Mouse (Mus musculus) thymus, postnatal 25 days (tissue): ENCODE measurements around the gene Aif1l.
"Not testable (repeated sequence)": the region's sequence is repeated elsewhere in the genome, so short reads cannot be mapped to it uniquely, and the experiment has no call there.

Experiments used
- DNase-seq: peaks from one replicate; pipeline ENCODE4 v3.0.0; 2022

The Aif1l gene

DNA sequence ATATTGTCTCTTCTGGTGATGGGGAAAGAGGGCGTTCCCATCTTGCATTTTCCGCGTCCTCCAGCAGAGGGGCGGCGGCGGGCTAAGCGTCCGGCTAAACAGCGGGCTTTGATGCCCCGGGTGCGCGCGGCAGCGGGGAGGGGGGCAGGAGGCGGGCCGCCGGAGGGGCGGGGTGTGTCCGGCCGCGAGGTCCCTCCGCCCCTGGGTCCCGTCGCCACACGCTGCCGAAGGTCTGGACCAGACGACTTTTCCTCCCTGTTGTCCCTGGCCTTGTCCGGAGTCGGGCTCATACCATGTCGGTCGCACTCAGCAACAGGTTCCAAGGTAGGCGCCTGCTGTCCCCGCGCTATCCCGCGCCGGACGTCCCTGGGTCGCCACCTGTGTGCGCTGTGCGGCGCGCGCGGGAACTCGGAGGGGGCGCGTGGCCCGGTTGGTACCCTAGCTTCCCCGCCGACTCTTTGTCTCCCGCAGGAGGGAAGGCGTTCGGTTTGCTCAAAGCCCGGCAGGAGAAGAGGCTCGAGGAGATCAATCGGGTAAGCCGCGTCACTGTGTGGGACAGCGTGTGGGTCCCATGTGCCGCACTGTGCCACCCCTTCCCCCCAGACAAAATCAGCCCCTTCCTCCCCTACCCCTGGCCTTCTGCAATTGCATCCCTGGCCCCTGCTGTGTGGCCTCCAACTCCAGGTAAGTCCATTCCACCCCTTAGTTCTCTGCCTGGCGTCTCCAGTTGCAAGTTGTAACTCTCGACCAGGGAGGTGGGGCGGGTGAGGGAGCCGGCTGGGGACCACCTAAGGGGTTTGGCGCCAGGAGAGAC lies at the start of gene Aif1l:
TSS of gene Aif1l (plus strand) at position 82 of the 814 bp plus-strand sequence.
- DNase-seq, result peak; percentile 44

DNA sequence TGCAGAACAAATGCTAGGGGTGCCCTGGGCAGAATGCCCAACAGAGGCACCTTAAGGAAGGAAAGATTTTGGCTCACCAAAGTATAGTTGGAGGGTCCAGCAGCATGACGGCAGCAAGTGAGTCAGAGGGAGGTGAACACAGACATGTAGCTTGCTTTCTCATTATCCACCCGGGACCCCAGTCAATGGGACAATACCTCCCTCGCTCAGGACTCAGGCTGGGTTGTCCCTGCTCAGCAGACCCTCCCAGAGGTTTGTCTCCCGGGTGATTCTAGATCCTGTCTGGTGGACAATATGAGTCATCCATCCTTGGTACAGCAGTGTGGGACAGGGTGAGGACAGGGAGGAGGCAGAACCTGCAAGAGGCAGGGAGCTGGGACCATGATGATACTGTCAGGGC lies 49.0 kb upstream of the Aif1l start:
- no peak for DNase-seq

DNA sequence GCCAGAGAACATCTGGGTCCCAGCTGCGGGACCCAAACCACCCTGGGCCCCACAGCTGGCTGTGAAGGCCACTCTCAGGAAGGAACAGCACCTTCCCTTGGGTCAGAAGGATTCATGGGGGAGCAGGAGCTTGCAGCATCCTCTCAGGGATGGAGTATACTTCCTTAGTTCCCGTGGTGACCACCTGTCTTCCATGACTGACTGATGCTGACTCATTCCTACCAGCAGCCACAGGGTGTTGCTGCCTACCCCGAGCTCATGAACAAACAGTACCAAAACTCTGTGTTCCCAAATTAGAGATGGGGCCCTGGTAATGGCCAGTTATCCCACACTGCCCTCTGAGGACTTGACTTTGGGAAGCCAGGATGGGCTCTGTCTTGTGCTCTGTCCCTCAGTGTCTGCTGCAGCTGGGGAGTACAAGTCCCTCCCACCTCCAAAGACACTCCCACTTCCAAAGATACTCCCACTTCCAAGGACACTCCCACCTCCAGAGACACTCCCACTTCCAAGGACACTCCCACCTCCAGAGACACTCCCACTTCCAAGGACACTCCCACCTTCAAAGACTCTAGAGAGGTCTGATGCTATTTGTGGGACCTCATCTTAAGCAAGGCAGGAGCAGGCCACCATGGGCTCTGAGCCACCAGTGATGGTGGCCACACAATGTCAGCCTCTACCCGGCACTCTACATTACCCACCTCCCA lies 48.1 kb upstream of the Aif1l start:
- DNase-seq, result no peak

DNA sequence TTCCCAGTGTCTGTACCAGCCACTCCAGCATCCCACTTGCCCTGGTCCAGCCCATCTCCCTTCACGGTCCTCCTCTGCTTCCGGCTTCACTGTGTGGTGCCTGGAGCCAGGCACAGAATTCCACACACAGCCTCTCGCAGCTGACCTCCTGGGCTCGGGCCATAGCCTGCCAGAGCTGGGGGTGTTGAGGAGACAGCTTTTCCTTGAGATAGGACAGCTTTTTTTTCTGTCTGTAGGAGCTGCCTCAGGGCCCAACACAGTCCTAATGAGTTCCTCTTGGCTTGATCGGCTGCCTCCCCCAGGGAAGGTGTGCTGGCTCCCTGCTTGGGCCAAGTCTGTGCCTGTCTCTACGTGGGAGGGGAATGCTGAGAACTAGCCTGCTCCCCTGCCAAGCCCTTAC lies 45.9 kb upstream of the Aif1l start:
- no peak for DNase-seq

DNA sequence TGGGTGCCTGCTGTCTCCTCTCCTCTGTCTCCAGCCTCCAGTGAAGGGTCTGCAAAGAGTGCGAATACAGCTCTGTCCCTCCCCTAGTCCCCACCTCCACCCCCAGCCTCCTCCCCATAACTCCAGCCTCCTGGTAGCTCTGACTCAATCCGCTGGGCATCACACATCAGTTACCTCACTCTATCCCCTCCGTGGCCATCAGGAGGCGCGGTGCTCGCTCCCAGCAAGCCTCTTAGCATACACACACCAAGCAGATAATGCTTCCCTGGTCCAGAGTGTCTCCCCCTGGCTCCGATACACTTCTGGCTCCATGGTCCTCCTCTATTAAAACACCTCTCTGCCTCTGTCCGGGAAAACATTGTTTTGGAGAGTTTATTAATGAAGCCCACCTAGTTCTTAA lies 45.3 kb upstream of the Aif1l start:
- no peak for DNase-seq

DNA sequence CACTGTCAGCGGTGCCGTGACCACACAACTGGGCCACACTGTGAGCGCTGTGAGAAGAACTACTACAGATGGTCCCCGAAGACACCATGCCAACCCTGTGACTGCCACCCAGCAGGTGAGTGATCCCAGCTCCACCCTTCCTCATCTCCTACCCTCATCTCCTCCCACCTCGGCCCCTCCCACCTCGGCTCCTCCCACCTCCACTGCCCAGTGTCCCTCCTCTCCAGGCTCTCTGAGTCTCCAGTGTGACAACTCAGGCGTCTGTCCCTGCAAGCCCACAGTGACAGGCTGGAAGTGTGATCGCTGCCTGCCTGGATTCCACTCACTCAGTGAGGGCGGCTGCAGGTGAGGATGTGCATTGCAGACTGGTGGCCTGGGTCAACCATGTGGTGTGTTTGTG lies 44.3 kb upstream of the Aif1l start:
- no peak for DNase-seq

DNA sequence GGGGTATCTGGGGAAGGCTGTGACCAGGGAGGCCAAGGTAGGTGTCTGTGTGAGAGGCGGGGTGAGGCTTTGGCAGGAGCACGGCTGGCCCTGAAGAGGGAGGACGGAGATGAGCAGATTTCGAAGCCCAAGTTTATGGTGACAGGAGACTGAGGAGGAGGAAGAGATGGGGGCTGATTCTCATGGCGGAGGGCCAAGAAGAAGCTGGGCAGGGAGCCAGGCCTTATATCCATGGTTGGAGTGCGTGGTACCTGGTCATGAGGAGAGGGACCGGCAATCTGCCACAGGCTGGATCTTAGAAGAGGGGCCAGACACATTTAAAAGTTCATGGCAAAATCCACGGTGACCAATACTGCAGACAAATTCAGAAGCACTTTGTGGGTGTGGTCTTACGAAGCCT lies 43.5 kb upstream of the Aif1l start:
- DNase-seq, result no peak

DNA sequence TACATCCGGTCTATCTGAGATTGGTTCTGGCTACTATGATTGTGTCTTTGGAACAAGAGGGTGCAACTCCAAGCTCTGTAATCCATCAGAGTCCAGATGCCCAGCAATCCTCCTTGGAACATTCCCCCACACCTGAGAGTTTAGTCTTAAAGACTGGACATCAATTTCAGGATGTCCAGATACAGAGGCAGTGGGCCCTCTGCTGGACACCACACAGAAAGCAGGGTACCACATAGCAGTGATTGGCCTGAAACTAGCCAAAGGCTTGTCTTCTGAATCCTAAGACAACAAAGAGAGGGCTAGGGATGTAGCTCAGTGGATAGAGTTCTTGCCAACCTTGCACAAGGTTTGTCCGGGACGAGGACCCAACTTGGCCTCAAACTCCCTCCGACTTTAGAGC lies 37.4 kb upstream of the Aif1l start:
- no peak for DNase-seq

DNA sequence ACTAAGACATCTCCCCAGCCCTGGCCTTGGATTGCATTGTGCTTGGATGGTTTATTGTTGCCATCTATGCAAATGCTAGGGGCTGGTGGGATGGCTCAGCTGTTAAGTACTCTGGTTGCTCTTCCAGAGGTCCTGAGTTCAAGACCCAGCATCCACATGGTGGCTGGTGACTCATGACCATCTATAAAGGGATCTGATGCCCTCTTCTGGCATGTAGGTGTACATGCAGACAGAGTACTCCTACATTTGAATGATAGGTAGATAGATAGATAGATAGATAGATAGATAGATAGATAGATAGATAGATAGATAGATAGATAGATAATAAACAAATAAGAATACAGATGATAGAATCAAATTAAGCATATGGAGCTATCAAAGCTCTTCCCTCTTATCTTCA lies 35.7 kb upstream of the Aif1l start:
- DNase-seq, result not testable (repeated sequence)

DNA sequence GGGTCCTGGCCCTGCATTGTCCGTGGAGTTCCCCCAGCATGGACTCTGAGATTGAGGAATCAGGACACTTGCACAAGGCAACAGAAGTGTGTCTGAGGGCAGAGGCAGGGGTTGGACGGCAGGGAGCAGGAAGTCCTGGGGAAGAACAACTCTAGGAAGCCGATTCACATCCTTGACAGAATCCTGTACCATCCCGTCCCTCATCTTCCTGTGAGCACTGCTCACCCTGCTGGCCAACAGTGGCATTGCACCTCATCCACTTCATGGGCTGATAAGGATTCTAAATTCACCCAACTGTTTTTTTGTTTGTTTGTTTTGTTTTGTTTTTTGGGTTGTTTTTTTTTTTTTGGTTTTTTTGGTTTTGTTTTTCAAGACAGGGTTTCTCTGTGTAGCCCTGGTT lies 34.8 kb upstream of the Aif1l start:
- peak; percentile 69 for DNase-seq

DNA sequence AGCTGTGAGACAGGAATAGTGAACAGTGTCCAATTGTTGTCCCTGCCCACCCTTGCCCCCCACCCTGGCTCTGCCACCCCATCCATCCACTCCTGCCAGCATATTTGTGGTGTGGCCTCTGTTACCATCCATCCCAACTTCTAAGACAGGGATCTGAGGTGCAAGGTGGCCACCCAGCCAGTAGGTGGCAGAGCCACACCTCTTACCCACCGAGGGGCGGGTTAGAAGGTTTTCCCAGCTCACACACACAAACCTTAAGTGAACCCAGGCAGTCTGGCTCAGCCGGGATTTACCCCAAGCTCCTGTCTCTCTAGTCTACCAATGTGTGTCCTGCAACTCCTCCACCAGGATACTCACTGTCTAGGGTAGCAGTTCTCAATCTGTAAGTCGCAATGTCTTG lies 32.3 kb upstream of the Aif1l start:
- peak; percentile 54 for DNase-seq

DNA sequence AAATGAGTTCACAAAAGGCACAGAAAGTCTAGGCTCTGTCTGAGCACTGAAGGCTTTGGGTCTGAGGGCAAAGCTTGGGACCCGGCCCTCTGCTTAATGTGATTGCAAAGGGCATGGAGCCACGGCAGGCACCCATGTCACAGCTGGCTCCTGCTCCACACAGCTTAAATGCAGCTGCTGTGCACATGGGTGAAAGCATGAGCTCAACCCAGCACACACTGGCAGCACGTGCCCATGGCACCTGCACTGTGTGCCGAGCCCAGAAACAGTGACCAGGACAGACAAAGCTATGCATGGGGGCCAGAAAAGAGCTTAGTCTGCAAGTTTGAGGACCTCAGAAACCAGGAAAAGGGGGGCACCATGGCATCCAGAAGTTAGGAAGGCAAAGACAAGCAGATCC lies 26.3 kb upstream of the Aif1l start:
- no peak for DNase-seq

DNA sequence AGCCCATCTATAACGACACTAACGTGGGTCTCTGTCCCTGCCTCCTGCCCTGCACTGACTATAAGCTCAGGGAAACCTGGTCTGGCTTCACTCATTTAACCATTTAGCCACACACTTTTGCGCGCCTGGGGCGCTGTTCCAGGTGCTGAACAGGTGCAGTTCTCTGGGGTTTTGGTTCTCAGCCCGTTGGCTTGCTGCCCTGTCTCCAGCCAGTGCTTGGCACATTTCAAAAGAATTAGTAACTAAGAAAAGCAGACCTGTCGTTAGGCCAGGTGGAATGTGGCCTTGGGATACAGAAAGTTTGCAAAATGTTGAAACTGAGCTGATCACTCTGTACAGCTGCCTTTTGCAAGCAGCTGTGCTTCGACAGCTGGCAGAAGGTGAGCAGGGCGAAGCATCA lies 25.1 kb upstream of the Aif1l start:
- no peak for DNase-seq

DNA sequence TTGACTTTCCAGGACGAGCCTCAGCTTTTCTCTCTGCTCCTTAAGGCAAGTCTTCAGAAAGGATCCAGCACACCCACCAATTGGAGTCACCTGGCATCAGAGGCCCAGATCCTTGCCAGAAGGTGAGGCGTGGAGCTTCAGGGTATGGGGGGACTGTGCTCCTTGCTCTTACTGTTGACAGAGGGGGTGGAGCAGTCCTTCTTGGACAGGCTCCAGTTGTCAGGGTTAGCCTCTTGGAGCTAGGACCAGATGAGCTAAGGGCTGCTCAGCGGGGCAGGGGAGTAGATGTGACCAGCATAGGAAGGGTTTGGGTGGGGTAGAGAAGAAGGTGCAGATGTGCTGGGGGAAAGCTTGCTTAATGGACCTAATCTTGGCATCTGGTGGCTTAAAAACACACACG lies 24.0 kb upstream of the Aif1l start:
- DNase-seq, result no peak

DNA sequence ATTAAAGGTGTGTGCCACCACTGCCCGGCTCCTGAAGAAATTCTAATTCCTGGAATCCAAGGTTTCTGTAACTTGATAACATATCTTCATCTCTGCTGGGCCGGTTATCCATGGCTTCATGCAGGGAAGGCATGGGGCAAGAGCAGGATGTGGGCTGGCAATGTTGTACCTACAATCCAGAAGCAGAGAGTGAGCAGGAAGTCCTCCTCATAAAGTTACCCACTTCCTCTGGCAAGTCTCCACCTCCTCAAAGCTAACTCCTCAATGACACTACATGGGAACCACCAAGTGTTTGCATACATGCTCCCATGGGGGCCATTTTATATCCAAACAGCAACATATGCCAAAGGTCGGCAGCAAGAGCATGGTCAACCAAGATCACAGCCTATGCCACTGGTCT lies 20.3 kb upstream of the Aif1l start:
- DNase-seq, result peak; percentile 24

DNA sequence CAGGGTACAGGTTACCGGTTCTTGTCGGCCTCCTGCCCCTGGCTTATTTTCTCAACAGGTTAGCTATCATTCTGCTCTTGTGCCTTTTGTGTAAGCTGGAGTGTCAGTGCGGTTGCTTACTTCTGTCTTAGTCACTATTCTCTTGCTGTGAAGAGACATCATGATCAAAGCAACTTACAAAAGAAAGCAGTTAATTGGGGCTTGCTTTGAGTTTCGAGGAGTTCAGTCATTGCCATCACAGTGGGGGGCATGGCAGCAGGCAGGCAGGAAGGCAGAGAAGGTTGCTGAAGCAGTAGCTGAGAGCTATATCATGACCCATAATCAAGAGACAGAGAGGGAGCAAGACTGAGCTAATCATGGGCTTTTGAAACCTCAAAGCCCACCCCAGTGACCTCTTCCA lies 15.4 kb upstream of the Aif1l start:
- no peak for DNase-seq

DNA sequence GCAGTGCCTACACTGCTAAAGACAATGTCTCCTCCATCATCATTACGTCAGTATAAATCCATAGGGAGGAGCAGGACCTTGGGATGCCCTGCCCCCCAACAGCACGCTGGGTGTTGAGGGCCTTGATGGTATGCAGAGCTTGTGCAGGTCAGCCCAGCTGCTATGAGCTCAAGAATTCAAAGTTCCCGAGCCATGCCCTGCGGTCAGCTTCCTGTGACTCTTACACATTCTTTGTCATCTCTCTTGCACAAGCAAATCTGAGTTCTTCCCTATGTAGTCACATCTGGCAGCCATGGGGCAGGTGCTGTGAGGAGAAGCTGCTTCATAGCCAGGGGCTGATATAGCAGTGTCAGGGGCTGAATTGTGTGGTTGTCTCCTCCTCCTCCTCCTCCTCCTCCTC lies 14.9 kb upstream of the Aif1l start:
- DNase-seq, result no peak

DNA sequence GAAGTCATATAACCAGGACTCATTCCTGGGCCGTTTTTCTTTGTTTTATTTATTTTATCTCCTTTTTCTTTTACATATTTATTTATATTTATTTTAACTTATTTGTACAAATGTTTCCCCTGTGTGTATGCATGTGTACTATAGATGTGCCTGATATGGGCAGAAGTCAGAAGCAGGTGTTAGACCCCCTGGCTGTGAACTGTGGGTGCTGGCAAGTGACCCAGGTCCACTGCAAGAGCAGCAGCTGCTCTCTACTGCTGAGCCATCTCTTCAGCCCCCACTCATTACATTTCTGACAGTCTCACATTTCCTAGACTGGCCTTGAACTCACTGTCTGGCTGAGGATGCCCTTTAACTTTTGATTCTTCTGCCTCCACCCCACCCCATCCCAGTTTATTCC lies 11.6 kb upstream of the Aif1l start:
- no peak for DNase-seq

DNA sequence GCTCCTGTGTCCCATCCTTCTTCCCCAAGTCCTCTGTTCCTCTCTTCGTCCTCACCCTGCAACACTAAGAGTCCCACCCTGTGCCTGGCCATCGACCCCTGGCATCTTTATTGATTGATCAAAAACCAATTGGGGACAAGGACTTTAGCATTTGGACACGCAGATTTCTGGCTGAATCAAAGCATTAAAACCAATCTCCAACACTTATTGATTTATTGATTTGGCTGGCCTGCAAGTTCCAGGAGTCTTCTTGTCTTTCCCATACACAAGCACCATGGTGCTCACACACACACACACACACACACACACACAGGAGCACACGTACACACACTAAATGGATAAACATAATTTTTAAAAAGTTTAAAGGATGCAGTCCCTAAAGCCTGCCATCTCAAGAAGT lies 6.9 kb upstream of the Aif1l start:
- no peak for DNase-seq

DNA sequence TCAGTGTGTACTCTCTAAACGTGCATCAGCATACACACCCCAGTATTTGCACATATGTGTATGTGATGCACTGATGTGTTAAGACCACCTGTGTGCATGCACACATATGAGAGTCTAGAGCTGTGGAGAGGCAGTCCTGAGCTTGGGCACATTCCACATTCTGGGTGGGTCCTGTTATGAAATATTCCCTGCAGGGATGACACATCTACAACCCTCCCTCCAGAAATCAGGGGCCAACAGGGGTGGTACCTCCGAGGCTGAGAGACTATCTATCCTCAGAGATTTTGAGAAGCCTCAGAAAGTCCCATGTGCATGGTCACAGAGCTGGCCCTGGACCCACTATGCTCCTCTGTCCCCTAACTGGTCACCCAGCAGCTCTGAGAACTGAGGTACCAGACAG lies 4.4 kb upstream of the Aif1l start:
- DNase-seq, result no peak

DNA sequence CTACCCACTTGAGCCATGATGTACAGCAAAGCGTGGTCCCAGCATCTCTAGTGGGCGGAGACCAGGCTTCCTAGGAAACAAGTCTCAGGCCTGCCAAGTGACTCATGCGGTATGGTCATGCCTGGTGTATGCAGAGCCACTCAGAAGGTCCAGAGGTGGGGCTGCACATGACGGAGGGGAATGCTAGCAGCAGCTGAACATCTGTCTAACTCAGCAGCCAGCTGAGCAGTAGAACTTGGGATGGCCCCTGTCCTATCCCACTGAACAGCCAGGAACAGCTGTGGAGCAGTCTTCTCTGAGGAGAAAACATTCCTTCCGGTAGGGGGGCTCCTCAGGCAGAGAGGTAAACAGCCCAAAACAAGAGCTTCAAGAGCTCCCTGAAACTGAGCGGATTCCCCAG lies 1.5 kb upstream of the Aif1l start:
- DNase-seq, result no peak

DNA sequence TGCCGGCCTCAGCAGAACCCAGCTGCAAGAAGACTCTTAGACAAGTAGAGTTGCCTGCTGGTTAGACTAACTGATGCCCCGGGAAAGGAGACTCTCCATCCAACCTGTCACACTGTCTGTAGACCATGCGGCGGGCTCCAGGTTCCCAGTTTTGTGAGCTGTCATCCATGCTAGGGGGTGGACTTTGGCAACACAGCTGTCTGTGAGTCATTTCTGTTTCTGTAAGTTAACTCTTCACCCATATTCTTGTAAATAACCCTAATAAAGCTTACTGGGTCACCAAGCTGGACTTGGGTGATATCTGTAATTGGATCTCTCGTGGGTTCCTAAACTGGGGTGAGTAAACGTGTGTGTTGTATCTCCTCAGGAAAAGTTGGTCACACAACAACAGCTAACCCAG lies 1.1 kb upstream of the Aif1l start:
- no peak for DNase-seq

DNA sequence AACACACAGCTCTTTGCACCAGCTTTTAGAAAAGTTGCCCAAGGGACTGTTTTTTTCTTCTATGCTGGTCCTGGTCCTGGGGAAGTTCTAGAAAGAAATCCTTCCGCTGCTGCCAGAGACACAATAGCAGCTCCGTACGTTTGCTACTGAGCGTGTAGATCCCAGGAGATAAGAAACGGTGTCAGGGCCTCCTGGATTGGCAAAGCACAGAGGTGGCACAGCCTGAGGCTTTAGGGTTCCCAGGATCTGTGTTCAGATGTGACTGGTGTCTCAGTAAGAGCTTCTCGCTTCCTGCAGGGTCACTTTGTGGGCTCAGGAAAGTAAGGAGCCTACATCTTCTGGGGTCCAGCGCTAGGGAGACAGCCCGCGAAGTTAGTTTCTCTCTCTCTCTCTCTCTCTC lies 1.0 kb downstream of the Aif1l start:
- DNase-seq, result no peak

DNA sequence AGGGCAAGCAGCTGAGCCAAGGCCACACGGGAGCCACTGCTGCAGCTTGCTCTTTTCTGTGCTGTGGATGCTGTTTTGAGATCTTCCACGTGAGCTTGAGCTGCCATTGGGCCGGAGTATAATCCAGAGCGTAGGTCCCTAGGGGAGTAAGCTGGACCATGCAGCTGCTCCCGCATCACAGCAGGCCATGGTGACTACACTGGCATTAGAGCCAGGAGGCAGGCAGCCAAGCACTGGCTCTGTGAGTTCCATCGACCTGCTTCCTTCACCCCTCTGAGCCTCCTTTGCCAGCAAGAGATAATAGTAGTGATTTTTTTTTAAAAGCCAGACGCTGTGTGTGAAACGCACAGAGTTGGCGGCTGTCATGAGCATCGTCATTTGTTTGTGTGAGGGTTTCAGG lies 2.3 kb downstream of the Aif1l start:
- no peak for DNase-seq

DNA sequence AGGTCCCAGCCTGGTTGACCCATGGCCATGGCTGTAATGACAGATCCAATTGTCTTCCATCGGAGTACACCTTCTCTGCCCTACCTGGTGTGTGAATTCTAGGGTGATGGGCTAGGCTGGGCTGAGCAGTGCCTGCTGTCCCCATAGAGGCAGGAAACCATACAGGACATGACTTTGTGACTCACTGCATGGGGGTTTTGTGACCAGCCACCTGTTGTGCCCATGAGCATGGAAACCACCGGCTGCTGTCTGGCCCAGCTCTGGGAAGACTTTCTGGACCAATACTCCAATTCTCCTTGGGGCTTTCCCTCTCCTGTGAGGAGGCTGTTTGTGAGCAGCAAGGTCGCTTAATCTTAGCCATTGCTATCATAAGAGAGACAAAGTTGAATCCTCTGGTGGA lies 2.8 kb downstream of the Aif1l start:
- no peak for DNase-seq
